Mouse (Mus musculus): Measurements from ENCODE around the gene Rack1.

- TF ChIP-seq MAFK (IDR thresholded peaks at IDR 0.05; ENCODE audit: insufficient read depth, low read depth, low read length), result no peak
- no peak for TF ChIP-seq CHD2 (IDR thresholded peaks at IDR 0.05; ENCODE audit: low read depth, low read length)
- TF ChIP-seq HCFC1 (IDR thresholded peaks at IDR 0.05; ENCODE audit: borderline replicate concordance, insufficient read depth, low read length), result no peak
- no peak for TF ChIP-seq ZC3H11A (IDR thresholded peaks at IDR 0.05; ENCODE audit: borderline replicate concordance, low read depth, low read length)
These were observed 19.6 kb downstream of the Rack1 start for GRCm38 (mm10) chr11:48819614-48820307.

Data from ES-E14 (cell line).